Mouse (Mus musculus) left cerebral cortex, postnatal 4 days (tissue): ENCODE data around the gene Raet1e. TPM values are rescaled to one million over a fixed set of nuclear protein-coding genes. Genes with fewer than 3 reads are reported as not detected.

Source experiments
- total RNA-seq, 2 experiments: library from RNA; stranded (reverse); gene quantifications; 2 replicates each; pipeline ENCODE4 v1.2.3; 2021

The Raet1e gene
- total RNA-seq, 2 experiments from 2014 or later = 0.42 to 0.44 TPM

Other genes starting within 250 kb of the Raet1e start
- not detected for gene 4930444G20Rik, start 90.5 kb upstream of the Raet1e start, total RNA-seq
- gene E030030I06Rik, start 9.3 kb upstream of the Raet1e start, total RNA-seq = 1 to 10 TPM in 1 of 2 experiments, under 1 TPM in 1; 0.77 to 2.1 TPM
- gene H60b, start within 50 bp of the Raet1e start, total RNA-seq = under 1 TPM; 0.34 to 0.36 TPM
- under 1 TPM in 1 of 2 experiments, not detected in 1; 0.28 TPM for gene Raet1d, start 202.0 kb downstream of the Raet1e start, total RNA-seq